Mouse (Mus musculus): ENCODE measurements around the gene Mrpl52.
A peak's percentile ranks its signal among the peaks of the same experiment; 100 is the strongest.

DNA sequence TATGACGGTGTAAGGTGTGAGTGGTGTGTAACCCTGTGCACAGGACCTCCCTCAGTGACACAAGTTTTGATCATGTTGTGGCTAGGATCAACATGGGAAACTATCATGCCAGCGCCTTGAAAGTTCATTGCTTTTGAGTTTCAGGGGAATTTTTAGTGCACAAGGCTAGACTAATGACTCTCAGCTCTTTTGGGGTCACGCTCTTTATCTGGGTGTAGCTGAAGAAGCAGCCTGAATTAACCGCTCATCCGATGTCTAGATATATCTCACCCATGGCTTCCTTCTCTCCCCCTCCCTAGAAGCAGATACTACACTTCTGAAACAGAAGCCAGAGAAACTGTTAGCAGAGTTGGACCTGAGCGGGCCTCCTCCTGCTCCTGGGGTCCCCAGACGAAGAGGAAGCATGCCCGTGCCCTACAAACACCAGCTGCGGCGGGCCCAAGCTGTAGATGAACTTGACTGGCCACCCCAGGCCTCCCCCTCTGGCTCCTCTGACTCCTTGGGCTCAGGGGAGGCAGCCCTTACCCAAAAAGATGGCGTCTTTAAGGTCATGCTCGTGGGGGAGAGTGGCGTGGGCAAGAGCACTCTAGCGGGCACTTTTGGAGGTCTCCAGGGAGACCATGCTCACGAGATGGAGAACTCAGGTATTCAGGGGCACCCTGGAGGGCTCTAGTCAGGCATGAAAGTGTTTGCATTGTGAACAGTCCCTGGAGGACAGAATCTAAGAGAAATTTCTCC lies 50.6 kb downstream of the Mrpl52 start:
- TF ChIP-seq TAL1 (IDR thresholded peaks at IDR 0.05; ENCODE audit: low read length) = no peak
- no peak for TF ChIP-seq CTCF (IDR thresholded peaks at IDR 0.05 in 2 of 3, conservative IDR thresholded peaks at IDR 0.05 in 1 of 3; ENCODE audit: control insufficient read depth in 1 of 3, insufficient read depth in 1 of 3, low read depth in 2 of 3, low read length in 3 of 3, poor library complexity in 1 of 3, severe bottlenecking in 1 of 3)
- TF ChIP-seq EP300 (IDR thresholded peaks at IDR 0.05; ENCODE audit: low read depth in 1 of 2, low read length in 2 of 2) = peak; percentile 58 to 83; a peak in 3 of 4 replicates
- TF ChIP-seq HCFC1 (IDR thresholded peaks at IDR 0.05; ENCODE audit: low read depth, low read length) = peak; percentile 32; the same call in 1 of the 2 replicates
- peak; percentile 79; the same call in 1 of the 2 replicates for TF ChIP-seq GATA1 (IDR thresholded peaks at IDR 0.05; ENCODE audit: low read depth, low read length)

All from MEL (cell line).